Mouse (Mus musculus) urinary bladder, postnatal 4 days (tissue): ENCODE results near the gene Fcgrt.
"Not testable (repeated sequence)": the region's sequence is repeated elsewhere in the genome, so short reads cannot be mapped to it uniquely, and the experiment has no call there.

Experiments
- DNase-seq, 2 experiments: peaks; one replicate each; pipeline ENCODE4 v3.0.0; 2021 to 2022; ENCODE audit warnings: low spot score in 2 of 2

Fcgrt gene

DNA sequence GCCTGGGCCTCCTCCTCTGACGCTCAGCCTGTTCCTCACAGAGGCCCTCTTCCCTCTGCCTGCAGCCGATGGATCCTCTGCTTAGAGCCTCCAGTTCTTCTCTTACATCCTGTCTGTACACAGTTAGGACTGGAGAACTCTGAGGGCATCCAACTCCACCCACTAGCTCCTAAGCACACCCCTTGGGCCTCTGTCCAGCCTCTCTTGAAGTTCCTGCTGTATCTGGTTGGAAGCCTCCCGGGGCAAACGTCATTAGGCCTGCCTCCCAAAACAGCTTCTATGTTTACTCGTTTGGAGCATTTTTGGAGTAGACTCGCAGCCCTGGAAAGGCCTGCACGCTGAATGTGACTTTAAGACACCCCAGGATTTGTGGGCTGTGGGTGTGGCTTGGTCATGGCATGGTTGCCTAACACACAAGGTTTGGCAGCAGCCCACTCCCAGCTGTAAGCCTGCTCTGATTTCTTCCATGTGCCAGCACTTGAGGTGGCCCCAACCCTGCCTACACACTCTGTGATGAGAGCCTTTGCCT lies at the start of gene Fcgrt:
TSS of gene Fcgrt (minus strand) at position 200 of the 529 bp plus-strand sequence.
- DNase-seq: peak; percentile 90 to 92

DNA sequence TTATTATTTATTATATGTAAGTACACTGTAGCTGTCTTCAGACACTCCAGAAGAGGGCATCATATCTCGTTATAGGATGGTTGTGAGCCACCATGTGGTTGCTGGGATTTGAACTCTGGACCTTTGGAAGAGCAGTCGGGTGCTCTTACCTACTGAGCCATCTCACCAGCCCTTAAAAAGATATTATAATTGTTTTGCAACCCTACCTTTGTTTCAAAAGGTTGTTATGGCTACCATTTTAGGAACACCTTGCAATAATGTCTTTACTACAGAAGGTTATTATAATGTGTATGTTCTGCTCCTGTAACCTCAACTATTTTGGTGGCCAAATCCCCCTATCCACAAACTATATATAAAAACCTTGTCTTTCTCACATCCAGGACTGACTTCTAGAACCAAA lies 49.4 kb upstream of the Fcgrt start:
- DNase-seq: not testable (repeated sequence)

DNA sequence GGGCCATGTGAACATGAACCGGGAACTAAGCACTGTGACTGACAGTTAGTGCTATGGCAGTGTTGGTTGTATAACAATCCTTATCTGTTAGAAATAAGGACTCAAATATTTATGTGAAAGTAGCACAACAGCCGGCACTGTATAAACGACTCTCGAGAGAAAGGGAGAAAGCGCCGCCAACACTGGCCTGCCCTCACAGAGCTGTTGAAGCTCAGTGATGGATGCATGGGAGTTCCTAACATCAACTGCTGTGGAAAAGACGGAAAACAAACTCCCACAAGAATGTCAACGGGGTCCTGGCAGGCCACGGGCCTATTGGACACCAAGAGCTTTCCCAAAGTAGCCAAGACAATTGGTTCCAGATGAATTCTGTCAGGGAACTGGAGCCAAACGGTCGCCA lies 47.7 kb upstream of the Fcgrt start:
- no peak for DNase-seq

DNA sequence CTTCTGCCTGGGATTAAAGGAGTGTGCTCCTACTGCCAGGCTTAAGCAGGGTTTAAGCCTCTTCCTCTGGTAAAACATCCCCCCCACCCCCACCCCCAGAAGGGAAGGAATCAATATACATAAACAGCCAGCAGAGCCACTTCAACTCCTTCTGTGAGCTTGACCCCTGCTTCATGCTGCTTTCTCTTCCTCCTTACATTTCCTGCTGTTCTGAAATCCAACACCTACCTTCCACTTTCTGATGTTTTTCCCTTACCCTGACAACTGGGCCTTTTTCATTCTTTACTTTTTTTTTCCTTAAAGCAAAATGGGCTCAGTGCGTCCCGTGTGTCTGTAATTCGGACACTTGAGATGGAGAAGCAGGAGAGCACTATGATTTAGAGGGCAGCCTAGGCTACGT lies 46.7 kb upstream of the Fcgrt start:
- no peak for DNase-seq

DNA sequence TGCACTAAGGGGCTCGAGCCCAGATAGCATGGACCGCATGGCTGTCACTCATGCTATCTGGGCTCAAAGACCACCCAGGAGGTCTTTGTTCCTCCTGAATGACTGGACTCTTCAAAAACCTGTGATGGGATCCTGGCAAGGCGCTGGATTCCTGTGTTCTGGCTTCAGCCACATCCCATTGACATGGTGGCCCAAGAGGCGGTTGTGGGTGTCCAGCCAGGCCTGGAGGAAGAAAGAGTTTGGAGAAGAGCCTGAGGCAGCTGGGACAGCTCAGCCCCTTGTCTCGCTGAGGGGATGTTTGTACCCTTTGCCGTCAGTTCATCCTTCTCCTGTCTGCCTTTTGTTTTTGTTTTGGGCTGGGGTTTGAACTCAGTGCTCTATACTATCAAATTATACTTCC lies 45.9 kb upstream of the Fcgrt start:
- no peak for DNase-seq

DNA sequence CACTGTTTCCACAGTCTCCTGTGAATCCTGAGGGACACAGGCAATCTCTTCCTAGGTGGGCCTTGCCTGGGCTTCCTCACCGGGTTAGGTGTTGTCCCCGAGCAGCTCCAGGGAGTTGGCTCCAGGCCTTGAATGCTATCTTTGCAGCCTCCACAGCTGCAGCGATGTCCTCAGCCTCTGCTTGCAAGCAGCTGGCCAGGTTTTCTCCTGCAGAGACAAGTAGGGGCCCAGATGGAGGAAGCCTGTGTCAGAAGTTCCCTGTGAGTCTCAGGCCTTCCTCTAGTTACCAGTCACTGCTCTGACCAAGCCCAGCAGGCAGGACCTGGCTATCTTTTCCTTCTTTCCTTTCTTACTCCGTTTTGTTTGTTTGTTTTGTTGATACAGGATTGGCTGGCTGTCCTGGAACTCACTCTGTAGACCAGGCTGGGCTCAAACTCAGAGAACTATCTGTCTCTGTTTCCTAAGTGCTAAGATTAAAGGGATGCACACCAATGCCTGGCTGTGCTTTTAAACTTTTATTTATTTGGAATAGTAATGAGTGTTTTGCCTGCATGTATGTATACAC lies 45.0 kb upstream of the Fcgrt start:
- DNase-seq: no peak

DNA sequence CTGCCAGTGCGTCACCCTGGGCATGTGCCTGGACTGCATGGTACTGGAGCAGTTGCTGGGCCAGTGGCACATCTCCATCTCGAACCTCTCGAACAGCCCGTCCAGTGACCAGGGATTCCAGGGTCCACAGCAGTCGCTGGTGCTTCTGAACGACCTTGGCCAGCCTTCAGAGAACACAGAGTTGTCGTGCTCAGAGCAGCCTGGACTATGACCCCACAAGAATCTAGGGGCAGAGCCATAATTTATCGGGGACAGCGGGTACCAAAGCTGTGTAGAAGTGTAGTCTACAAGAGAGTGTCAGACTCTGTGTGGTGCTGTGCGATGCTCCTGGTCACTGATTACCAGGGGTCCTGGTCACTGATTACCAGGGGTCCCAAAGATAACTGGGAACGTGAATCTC lies 44.2 kb upstream of the Fcgrt start:
- DNase-seq: no peak

DNA sequence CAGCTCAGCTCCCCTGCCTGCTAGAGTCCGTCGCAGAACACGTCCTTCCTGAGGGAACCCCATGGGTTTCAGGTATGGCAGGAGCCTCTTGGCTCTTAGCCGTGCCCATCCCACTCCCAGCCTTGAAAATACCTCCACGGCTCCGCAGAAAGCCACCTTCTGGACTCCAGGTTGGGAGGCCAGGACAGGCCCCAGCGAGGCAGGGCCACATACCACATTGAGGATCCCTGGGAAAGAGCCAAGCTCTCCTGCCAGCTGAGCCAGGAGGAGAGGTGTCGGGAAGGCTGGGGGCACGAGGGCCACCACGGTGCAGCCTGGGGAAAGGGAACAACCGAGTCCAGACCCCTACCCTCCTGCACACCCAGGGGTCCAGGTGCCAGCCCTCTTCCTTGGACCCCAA lies 43.6 kb upstream of the Fcgrt start:
- no peak for DNase-seq

DNA sequence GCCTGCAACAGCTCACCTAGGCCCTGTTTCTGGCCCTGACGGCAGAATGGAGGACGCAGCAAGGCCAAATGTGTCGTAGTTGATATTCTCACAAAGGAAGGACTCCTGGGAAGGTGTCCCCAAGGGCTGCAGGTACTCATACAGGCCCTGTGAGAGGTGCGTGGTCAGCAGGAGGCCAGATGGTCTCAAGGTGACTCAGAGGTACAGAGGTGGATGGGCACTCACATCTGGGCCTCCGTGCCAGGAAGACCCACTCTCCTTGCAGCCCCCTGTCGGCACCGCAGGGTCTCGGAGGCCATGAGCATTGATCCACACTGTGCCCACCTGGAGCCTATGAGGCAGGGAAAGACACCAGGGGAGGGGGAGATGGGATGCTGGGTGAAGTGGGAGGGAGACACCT lies 41.8 kb upstream of the Fcgrt start:
- DNase-seq: no peak

DNA sequence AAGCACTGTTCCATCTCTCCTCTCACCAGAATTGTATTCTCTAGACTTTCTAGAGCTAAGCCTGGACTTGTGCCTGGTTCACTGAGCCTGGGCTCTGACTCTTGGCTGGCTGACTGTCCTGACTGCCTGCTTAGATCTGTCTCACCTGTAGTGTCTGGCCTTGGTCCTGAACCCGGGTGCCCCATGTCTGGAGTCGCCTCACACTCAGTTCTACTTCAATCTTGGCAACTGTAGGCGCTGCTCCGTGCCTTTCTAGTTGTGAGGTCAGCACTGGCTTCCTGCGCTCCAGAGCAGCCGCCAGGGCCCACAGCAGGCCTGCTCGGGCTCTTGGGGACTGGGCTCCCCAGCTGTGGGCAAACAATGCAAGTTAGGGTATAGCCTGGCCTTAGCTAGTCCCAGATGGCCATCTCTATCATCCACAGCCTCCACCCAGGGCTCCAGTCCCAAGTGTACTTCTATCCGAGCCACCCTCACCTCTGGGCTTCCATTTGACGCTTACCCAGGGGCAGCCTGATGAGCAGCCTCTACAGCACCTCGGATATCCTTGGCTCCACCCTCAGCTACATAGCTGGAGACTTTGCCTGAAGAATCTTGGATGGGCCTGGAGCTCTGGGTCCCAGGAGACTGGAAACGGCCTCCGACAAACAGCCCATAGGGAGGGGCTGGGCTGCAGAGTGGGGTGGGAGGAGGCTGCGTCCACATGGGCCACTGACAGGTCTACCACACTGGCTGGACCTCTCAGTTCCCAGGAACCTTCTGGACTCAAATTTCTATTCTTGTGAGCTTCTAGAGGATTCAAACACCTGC lies 40.9 kb upstream of the Fcgrt start:
- DNase-seq: no peak

DNA sequence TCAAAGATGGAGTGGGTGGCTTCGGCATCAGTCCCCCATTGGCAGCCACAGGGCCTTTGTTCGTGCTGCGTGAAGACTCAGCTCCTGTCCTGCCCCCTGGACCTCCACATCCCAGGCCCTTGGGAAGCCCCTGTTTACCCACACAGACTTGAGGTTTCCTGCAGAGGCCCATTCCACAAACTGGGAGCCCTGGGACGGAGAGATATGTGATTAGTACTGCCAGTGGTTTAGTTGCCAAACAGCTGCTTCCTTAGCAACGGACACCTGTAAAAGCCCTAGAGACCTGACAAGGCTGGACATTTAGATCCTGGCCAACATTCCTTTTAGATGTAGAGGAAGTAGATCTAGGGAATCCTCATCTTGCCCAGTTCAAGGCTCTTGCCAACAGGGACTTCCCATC lies 38.3 kb upstream of the Fcgrt start:
- DNase-seq: no peak

DNA sequence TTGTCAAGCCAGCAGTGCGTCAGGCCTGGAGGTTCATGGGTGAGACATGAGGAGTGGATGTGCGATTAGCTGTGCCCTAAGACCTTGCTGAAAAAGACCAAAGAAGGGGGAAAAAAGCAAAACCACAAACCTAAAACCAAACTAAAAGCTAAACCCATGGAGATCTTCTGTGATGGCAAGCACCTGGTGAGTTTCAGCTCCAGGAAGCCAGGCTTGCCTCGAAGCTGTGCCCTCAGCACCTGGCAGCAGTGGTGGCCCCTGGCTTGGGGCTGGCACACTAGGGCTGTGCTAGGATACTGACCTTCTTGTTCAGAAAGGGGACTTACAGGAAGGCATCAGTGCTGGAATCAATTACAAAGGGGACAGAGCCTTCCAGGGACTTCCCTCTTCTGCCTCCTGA lies 37.7 kb upstream of the Fcgrt start:
- no peak for DNase-seq

DNA sequence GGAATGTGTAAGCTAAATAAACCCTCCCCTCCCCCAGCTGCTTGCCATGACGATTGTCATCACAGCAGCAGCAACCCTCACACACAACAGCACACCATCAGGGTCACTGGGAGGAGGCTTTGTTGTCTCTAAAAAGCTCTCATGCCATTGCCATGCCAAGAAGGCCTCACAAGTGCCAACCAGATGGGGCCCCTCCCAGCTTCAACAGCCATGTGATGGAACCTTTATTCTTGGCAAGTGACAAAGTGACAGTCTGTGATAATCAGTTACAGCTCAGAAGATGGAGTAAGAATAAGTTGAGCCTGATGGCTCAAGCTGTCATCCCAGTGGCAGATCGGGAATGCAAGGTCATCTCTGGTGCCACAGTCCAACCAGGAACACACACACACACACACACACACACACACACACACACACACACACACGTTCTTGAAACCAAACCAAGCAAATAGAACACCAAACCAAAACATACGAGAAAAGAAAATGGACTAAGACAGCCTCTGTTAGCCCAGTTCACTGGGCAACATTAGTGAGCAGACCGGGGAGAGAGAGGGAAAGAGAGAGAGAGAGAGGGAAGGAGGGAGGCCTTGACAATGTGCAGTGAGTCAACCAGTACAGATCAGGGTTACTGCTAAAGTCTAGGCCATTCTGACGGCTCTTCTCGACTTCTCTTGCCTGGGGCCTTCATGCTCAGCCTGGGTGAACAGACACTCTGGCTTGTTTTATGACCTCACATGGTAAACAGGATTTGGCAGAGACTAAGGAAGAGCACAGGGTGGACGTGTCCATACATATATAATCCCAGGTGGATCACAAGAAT lies 36.5 kb upstream of the Fcgrt start:
- no peak for DNase-seq

DNA sequence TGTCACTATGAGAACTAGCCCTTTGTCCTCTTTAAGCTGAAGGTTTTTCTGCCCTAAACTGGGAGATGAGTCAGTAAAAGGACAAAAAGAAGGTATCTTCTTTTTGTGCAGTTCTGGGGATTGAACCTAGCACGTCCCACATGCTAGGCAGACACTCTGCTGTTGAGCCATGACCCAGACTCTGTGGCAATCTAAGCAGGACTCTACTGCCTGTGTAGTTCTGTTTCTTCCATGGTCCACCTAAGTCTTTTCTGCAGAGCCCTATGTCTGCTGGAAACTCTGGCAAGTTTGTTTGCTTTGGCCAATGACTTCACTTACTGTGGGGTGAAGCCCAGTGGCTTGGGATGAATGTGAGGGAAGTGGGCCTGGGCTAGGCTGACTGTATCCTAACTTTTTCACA lies 34.8 kb upstream of the Fcgrt start:
- no peak for DNase-seq

DNA sequence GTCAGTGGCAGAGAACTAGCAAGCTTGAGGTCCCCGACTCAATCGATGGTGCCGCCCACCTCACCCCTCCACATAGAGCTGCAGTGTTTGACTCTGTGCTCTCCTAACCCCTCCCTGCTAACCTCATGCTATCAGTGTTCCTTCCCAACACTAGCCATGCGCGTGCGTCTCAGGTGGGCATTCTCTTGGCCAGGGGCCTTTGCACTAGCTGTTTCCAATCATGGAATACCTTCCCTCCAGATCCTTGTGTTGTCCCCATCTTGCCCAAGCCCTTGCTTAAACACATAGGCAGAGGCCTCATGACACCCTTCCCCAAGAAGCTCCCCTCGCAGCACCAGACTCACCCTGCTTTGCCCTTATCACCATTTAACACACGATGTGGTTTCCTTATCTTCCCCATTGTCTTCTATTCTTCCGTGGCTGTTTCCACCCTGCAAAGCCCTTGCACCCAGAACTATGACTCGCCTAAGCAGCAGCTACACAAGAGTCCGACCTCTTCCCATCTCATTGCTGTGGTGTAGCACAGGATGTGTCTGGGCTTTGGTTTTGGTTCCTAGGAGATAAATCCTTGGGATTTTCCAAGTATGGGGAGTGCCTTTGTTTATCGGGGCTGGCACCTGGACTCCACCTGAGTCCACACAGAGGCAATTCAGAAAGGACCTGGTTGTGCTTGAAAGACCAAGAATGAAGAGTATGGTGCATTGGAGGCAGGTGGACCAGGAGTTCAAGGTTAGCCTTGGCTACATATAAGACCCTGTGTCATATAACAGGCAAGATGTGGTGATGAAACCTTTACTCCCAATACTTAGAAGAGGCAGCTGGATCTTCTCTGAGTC lies 33.7 kb upstream of the Fcgrt start:
- DNase-seq: no peak

DNA sequence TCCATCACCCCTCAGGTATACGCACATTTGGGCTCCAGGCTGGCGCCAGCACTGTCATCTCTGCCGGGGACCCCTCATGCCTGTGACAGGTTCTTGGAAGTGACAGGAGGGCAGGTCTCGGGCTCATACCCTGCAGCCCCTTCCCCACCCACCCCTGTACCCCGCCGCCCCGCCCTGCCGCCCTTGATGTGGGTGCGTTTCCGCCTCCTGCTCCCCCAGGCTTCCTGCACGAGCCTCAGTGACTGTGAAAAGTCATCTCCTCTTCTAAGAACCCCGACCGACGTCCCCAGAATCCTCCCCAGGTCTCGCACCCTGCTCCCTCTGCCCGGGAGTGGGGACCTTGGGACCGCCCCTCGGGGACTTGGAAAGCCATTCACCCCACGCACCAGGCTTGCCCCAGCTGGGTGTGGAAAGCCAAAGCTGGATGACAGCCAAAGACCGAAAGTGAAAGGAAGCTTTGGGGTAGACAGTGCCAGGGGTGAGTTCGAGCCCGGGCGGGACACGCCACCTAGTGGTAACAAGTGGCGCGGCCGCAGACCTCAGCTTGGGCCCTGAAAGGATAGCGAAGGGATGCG lies 32.4 kb upstream of the Fcgrt start, which contains the start of the genes Gm45713 and Flt3l:
TSS of gene Gm45713 (minus strand) at position 239 of the 575 bp plus-strand sequence.
TSS of gene Flt3l (minus strand) at position 440 of the 575 bp plus-strand sequence.
- peak; percentile 87 to 94 for DNase-seq

DNA sequence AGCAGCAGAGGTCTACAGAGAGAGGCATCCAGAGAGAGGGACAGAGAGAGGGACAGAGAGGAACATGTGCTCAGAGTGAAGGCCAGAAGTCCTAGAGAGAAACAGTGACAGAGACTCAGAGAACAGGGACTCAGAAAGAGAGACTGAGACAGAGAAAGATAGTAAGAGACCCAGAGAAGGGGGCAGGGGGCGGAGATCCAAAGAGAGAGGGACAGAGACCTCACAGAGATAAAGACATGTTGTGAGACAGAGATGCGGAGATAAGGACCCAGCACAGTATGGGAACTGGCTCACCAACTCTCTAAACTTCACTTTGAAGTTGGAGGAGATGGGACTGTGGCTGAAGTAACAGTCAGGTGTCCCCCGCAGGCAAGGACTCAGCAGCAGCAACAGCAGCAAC lies 31.7 kb upstream of the Fcgrt start:
- DNase-seq: no peak

DNA sequence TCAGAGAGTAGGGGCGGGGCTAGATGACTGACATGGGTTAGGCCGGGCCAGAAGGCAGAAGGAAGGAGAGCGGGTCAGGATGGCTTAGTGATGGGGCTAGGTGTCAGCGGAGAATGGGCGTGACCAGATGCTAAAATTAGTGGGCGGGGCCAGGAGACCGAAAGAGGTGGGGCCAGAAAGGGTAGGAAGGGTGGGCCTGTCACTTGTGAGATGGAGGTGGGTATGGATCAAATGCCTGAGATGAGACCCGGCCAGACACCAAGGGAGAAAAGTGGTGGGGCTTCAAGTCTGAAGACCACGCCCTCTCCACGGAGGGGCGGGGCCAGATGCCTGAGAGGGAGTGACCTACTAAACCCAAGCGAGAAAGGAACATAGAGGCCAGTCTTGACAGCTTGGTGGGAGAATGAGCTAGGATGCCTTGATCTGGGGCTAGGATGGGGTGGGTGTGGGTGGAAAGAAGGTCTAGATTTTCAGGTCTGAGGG lies 30.9 kb upstream of the Fcgrt start:
- DNase-seq: no peak

DNA sequence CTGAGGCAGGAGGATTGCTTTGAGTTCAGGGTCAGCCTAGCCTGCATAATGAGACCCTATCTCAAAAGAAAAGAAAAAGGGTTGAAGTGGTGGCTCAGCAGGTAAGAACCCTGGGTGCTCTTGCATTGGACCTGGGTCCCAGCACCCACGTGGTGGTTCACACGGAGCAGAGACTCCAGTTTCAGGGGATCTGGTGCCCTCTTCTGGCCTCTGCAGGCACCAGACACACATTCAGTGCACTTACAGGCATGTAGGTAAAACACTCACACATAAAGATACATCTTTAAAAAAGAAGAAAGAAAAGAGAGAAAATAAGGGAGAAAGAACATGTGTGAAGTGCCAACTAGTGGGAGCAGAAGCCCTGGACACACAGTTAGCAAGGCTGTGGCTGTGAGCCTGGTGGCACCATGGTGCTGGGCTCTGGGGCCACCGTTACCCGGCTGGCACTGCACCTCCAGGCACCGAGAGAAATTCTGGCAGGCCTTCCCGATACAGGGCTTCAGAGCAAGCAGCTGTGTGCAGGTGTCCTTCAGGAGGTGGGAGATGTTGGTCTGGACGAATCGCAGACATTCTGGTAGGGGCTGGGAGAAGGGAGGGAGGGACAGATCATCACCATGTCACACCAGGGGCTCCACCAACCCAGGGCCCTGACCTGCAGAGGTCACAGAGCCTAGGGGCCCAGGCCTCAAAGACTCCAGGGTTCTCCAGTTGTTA lies 30.0 kb upstream of the Fcgrt start:
- DNase-seq: no peak

DNA sequence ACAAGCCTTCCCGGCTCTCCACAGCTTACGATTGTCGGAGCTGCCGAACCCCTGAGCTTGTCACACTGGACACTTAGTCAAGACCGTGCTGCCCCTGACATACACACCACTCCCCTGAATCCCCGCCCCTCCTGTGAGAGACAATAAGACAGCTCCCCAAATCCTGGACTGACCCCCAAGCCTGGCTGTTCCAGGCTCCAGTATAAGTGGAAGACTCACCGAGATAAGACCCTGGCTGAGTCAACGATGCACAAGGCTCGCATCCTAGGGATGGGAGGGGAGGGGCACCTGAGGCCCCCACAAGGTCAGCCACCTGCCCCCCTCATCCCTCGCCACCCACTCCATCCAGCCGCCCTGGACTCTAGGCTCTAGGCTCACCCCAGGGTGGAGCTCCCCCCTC lies 28.2 kb upstream of the Fcgrt start:
- no peak for DNase-seq
